Mouse (Mus musculus) layer of hippocampus, adult 9-10 months (tissue): ENCODE measurements around the gene Olfr412.

Experiments
- DNase-seq: peaks from one replicate; pipeline ENCODE4 v3.0.0; 2022; ENCODE audit warnings: low spot score

The Olfr412 gene

GRCm38 (mm10) chr11:74413449-74413972, 51.6 kb downstream of the Olfr412 start:
- no peak for DNase-seq

- DNase-seq = no peak
Observed at GRCm38 (mm10) chr11:74414112-74414511, 52.2 kb downstream of the Olfr412 start.

- no peak for DNase-seq
Observed at GRCm38 (mm10) chr11:74415736-74416135, 53.9 kb downstream of the Olfr412 start.
